Mouse (Mus musculus) c-Kit-positive CD71-positive TER-119-negative erythroid progenitor cells, embryonic 14.5 days (primary cell): ENCODE measurements at regions not wholly inside any gene's neighbourhood (a gene's known extent, or its start where the extent isn't known, plus 50 kb on each side); places are given as distances from the start of the nearest gene placed in this dataset.
"Not testable (repeated sequence)": the region's sequence is repeated elsewhere in the genome, so short reads cannot be mapped to it uniquely, and the experiment has no call there.

ENCODE experiments used
- DNase-seq: peaks from one replicate; pipeline ENCODE4 v3.0.0-alpha.2; 2013; ENCODE audit warnings: low read depth

DNA sequence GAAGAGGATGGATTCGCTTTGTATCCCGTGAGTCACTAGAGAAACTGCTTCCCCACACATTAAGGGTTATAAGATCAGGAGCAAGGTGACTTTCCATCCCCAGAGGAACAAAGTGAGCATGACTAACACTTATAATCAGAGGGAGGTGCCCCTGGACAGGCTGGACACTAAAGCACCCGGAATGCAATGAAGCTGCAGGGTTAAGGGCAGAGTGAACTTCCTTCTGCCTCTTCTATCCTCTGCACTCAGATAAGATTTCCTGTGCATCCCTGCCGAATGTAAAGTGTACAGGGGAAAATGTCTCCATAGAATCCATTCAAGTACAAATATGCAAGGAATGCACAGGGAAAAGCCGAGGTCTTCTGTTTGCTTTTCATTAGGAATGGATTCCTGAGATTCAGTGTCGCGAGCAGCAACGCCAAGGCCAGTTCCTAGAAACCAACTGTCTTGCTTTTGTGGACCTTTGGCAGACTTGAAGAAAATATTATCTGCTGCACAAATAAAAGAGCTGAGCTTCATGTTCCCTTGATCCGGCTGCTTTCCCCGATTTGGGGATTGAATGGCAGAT lies 58.5 kb upstream of the Fbxl7 start:
- no peak for DNase-seq

DNA sequence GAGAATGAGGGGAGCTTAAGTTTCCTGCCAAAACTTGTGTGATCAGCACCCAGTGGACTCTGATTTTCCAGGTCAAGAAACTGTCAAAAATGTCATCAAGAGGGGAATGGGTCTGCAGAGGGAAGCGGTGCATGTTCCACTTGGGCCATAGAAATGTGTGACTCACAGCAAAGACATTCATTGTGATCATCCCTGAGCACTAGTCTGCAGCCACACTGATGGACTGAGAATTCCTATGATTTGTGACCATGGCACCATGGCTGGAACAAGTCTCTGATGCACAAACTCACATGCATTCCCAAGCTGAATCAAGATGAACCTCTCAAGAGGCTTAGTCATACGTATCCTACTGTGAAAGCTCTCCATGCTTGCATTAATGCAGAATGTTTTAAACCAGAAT lies 63.6 kb upstream of the Fbxl7 start:
- no peak for DNase-seq

- no peak for DNase-seq
Observed at GRCm38 (mm10) chr15:26968392-26969025, 73.1 kb upstream of the Fbxl7 start.

GRCm38 (mm10) chr15:26970770-26971169 lies 75.4 kb upstream of the Fbxl7 start:
- no peak for DNase-seq

- no peak for DNase-seq
Observed at GRCm38 (mm10) chr15:26993054-26993453, 97.7 kb upstream of the Fbxl7 start.

GRCm38 (mm10) chr15:27009069-27009468 lies 113.7 kb upstream of the Fbxl7 start:
- DNase-seq, result no peak

- no peak for DNase-seq
Observed at GRCm38 (mm10) chr15:27013906-27014658, 118.7 kb upstream of the Fbxl7 start.

DNA sequence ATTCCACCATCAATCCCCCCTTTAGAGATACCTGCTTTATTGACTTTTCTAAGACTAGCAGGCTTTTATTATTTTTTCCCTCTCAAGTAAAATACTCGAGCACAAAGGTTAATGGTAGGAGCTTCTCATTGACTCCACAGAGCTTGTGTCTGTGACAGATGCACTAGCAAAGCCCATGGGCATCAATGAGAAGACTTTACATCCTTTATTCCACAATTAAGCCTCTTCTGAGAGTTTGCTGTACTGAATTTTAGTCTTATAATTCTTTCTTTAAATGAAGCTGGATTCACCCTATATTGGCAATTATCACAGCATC lies 119.2 kb upstream of the Fbxl7 start:
- DNase-seq, result no peak

DNA sequence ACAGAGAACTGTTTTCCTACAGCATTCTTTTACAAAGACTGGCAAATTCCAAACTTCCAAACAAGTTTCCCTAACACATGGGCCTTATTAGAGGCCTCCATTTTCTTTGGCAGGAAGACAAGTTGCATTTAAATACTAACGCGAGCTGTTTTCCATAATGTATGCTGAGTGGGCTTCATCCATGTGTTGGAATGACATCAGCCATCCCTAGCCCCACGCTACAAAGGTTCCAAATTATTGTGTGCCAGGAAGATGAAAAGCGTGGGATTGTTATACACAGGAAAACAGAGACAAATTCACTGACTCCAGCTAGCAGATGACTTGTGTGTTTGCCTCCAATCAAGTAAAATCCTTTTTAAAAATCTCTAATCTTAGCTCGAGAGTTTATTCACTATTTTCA lies 125.1 kb upstream of the Fbxl7 start:
- no peak for DNase-seq

GRCm38 (mm10) chr15:27033261-27033660 lies 137.9 kb upstream of the Fbxl7 start:
- DNase-seq, result no peak

DNA sequence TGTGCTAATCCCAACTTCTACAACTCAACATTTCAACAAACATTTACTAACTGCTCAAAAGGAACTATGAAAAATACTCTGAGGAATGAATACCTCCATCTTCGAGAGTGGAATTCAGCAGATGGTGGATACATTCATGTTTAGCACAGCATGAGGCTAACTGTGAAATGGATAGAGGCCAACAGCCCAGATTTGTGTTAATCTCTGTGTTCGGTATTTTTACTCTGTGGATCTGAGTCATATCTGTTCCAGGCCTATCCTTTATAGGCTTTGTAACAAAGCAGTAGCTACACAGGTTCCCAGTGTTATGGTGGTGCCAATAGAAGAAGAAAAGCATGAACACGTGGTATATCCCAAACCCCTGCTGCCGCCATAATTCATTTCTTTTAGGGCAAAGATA lies 148.4 kb upstream of the Fbxl7 start:
- DNase-seq, result no peak

- no peak for DNase-seq
Observed at GRCm38 (mm10) chr15:27050673-27051072, 155.3 kb upstream of the Fbxl7 start.

DNA sequence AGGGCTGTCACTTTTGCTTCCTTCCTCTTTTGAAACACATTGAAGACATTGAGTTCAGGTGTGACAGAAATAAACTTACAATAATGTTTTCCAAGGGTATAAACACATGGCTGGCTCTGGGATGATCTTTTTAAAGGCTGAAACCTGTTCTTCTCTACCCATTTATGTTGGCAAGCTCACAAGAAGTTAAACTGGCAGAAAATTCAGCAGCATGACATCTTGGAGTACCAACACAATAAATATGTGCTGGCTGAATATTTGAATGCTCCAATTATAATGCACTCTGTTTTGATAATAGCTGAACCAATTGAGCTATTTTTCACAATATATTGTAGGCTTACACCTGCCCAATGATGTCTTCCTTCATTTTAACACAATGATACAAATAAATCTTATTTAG lies 168.1 kb upstream of the Fbxl7 start:
- DNase-seq, result no peak

DNA sequence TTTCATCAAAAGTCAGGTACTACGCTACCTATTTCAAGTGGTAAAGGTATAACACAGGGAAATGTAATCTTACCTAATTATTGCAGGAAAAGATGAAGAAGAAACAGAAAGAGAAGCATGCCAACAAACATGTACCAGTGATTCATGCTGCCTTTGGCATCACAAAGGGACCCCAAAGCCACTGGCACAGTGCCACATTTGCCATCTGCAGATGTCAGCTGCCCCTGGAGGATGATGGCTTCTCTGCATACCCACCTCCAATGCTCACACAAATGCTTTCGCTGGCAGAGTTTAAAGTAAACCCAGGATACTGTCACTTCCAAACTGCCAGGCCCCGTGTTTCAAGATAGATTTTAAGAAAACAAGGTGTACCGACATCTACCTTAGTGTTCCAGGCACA lies 168.6 kb upstream of the Fbxl7 start:
- DNase-seq, result no peak

DNA sequence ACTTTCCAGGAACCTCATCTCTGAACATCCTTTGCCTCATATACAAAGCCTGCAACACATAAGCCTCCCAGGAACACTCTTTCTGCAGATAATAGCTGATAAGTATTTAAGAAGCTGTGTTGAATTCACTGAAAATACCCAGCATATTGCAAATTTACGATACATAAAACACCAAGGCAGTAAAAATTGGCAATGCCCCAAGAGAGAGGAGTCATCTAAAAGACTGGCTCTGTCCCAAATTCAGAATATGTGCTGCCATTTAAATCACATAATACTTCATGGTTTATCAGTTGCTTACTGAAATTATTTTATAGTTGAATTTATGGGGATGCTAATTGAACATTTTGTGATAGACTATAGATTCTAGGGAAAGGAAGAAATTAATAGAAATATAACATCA lies 172.3 kb upstream of the Fbxl7 start:
- no peak for DNase-seq

DNA sequence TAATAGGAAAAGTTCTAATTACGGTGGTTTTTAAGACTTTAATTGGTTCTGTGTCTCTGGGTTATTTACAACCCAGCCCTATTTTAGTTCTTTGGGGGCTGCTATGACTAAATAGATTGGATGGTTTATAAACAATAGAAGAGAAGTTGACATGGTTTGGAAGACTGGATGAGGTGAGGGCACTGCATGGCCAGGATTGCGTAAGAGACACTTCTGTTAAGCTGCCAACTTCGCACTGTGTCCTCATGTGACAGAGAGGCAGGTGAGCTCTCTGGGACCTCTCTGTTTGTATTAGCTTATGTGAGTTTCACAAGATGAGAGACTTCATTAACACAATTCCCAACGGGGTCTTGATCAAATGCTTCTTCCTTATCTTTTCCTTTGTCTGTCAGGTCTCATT lies 182.5 kb upstream of the Fbxl7 start:
- no peak for DNase-seq

- DNase-seq, result no peak
Observed at GRCm38 (mm10) chr15:27082826-27083225, 187.4 kb upstream of the Fbxl7 start.

GRCm38 (mm10) chr15:27083596-27083995 lies 188.2 kb upstream of the Fbxl7 start:
- DNase-seq, result no peak

DNA sequence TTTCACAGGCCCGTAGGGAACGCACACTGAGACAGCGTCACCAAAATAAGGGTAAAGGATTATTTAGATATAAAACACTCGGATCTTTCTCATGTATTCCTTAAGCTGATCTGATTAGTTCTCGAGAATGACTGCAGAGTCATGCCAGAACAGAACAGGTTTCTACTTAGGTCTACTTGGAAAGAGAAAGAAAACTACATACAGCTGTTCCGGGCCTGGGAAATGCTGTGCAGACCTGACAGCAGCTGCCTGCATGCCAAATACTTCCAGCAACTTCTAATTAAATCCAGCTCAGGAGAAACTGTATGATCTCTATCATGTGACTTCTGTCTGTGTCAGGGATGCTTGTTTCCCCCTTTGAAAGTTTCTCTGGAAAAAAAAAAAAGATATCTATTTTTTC lies 193.8 kb upstream of the Fbxl7 start:
- no peak for DNase-seq

DNA sequence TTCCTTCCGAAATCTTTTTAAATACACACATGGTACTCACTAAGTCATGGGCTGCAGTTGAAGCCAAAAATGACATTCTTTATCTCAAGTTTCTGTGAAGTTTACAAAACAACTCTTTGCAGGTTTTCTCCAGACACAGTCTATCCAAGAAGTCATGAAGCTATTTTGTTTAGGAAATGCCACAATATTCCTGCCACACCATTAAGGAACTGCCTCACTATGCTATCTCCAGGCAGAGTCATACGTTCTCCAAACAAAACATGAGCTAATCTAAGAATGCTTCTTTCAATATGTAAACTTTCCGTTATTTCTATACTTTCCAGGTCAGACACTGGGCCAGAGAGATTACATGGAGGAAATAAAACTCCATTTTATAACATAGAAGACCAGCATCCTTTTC lies 198.7 kb upstream of the Fbxl7 start:
- DNase-seq, result no peak

DNA sequence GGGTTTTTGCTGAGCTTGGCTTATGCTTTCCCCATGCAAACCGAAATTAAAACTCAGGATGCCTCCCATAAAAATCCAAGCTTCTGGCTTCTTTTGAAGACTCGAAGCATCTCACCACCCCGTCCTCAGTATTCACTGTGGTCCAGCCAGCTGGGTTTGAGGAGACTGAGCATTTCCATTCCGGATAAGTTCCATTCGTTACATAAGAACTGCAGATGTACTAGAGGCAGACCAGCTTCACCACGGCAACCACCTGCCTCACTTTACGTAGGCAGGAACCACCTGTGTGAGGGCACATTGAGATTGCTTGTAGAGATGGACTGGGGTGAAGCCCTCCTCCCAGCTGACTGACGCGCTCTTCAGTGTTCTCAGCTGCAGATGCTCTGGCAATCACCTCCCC lies 199.9 kb upstream of the Fbxl7 start:
- no peak for DNase-seq

- DNase-seq, result not testable (repeated sequence)
Observed at GRCm38 (mm10) chr15:27101610-27102009, 206.2 kb upstream of the Fbxl7 start.

GRCm38 (mm10) chr15:27109130-27109529 lies 213.8 kb upstream of the Fbxl7 start:
- DNase-seq, result no peak

DNA sequence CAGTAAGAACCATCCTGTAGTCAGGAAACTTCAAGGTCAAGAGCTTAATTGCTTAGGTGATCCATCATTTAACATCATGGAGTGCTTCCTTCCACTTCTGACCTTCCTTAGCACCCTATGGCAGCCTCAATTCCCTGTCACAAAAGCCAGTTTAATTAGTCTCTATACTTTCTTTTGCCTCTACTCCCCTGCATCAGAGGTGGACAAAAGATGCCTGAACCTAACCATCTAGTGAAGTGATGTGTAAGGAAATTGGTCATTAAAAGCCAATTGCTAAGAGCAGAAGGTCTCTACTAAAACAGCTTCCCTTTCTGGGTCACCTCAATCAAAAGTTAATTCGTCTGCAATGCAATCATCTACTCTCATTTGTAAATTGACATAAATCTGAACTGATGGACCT lies 234.3 kb upstream of the Fbxl7 start:
- no peak for DNase-seq
